Mouse (Mus musculus) lung, postnatal 0 days (tissue): ENCODE data around the gene Cnbd2. TPM values are rescaled to one million over a fixed set of nuclear protein-coding genes. Genes with fewer than 3 reads are reported as not detected.
A peak's percentile ranks its signal among the peaks of the same experiment; 100 is the strongest.

ENCODE experiments used
- ATAC-seq: fragments of 200-750 bp; cut with Nextera tagmentation; 2 replicates; pipeline ENCODE4 v1.8.0; 2017; ENCODE audit warnings: moderate library complexity
- DNase-seq: peaks from one replicate; pipeline ENCODE4 v3.0.0-alpha.2; 2016; ENCODE audit warnings: low spot score
- H3K27ac ChIP-seq: fragments of 300-500 bp; sonication (generic); 2 replicates; pipeline ENCODE4 v1.5.1; 2014; ENCODE audit warnings: antibody characterized with exemption, mild to moderate bottlenecking, low read length, mixed read lengths
- H3K27me3 ChIP-seq: fragments of 300-500 bp; sonication (generic); replicated peaks from 2 replicates; pipeline ENCODE4 v1.6.1; 2014; ENCODE audit warnings: low read length, mixed read lengths; ENCODE audit not compliant: insufficient read depth
- H3K36me3 ChIP-seq: fragments of 300-500 bp; sonication (generic); 2 replicates; pipeline ENCODE4 v1.6.1; 2014; ENCODE audit warnings: low read length, mixed read lengths; ENCODE audit not compliant: insufficient read depth
- H3K4me1 ChIP-seq: fragments of 300-500 bp; sonication (generic); 2 replicates; pipeline ENCODE4 v1.6.1; 2014; ENCODE audit warnings: antibody characterized with exemption, low read depth, low read length, mixed read lengths; ENCODE audit not compliant: insufficient read depth
- H3K4me2 ChIP-seq: fragments of 300-500 bp; sonication (generic); replicated peaks from 2 replicates; pipeline ENCODE4 v1.6.1; 2014; ENCODE audit warnings: low read depth, mild to moderate bottlenecking, low read length, moderate library complexity, mixed read lengths
- H3K4me3 ChIP-seq: fragments of 300-500 bp; sonication (generic); 2 replicates; pipeline ENCODE4 v1.5.1; 2014; ENCODE audit warnings: low read depth, low read length
- H3K9ac ChIP-seq: fragments of 300-500 bp; sonication (generic); replicated peaks from 2 replicates; pipeline ENCODE4 v1.6.1; 2014; ENCODE audit warnings: low read depth, mild to moderate bottlenecking
- H3K9me3 ChIP-seq: fragments of 300-500 bp; sonication (generic); 2 replicates; pipeline ENCODE4 v1.6.1; 2016; ENCODE audit warnings: low read length, mixed read lengths
- CTCF ChIP-seq: IDR thresholded peaks from 2 replicates; pipeline ENCODE4 v1.5.1; 2016; ENCODE audit warnings: antibody characterized with exemption, mild to moderate bottlenecking
- EP300 ChIP-seq: IDR thresholded peaks from 2 replicates; pipeline ENCODE4 v1.6.1; 2016; ENCODE audit warnings: antibody characterized with exemption, mild to moderate bottlenecking, control low read depth
- WGBS: fragments of 180-500 bp; shearing (Covaris S2); extraction: QIAGEN DNeasy Blood & Tissue Kit; methylation state at CpG from one replicate; pipeline ENCODE4 v1.1.7; 2014; 5-methylcytosine and 5-hydroxymethylcytosine counted together
- polyA plus RNA-seq: library from polyadenylated mRNA; unstranded; fragments of >200 nt; fragmentation: Nextera tagmentation; extraction: Ambion mirVana; gene quantifications from 2 replicates; pipeline ENCODE4 v1.2.1, GENCODE M21; 2015

The Cnbd2 gene
- polyA plus RNA-seq, 1 experiment from 2014 or later: 6.8 TPM

DNA sequence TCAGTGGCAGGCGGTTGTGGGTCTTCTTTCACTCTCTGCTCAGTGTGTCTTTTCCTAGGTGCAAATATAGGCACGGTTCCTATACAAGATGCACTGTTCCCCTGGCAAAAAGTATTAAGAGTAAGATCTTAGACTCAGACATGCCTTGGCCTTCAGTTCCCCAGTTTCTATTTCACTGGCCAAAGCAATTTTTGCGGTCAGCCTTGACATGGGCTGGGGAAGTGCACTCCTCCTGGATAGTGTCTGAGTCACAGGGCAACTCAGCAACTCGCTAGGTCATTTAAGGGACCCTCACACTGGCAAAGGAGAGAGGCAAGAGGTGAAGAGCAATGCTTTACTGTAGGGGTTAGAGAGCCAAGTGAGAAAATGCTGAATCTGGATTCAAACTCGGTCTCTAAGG, 103.6 kb downstream of the Cnbd2 start:
- DNase-seq (no peak), ATAC-seq (no peak)
- TF ChIP-seq CTCF: no peak
- no peak for TF ChIP-seq EP300
- Histone ChIP-seq H3K4me2 (no peak overlapping the region), H3K36me3 (no peaks in the 10 kb centered on the region), H3K4me3 (no peak overlapping the region), H3K27me3 (no peaks in the 10 kb centered on the region; the same call in 1 of the 2 replicates), H3K27ac (no peak overlapping the region), H3K4me1 (no peaks in the 10 kb centered on the region), H3K9me3 (no peaks in the 10 kb centered on the region), H3K9ac (no peak overlapping the region)
- WGBS: 69% methylated on average over 5 of the region's 5 CpGs

- peak; percentile 83 for DNase-seq
- 40% methylated on average over 1 of the region's 1 CpGs for WGBS
- no peaks in the 10 kb centered on the region for H3K36me3 ChIP-seq
- ATAC-seq: no peak
- H3K4me1 ChIP-seq: 0 out of 2 replicates have a peak, but pooled peaks cover under 1% of the 10 kb centered on the region
- H3K4me3 ChIP-seq: no peak overlapping the region
- H3K9me3 ChIP-seq: no peaks in the 10 kb centered on the region
- H3K27me3 ChIP-seq: peaks cover 10% of the 10 kb centered on the region; the same call in 1 of the 2 replicates
- H3K4me2 ChIP-seq: no peak overlapping the region
- H3K9ac ChIP-seq: no peak overlapping the region
- H3K27ac ChIP-seq: peak overlapping the region; percentile 20; the same call in 1 of the 2 replicates
- TF ChIP-seq CTCF (no peak), EP300 (peak; percentile 45)
These were observed 105.1 kb downstream of the Cnbd2 start for GRCm38 (mm10) chr2:156417194-156417593.

DNA sequence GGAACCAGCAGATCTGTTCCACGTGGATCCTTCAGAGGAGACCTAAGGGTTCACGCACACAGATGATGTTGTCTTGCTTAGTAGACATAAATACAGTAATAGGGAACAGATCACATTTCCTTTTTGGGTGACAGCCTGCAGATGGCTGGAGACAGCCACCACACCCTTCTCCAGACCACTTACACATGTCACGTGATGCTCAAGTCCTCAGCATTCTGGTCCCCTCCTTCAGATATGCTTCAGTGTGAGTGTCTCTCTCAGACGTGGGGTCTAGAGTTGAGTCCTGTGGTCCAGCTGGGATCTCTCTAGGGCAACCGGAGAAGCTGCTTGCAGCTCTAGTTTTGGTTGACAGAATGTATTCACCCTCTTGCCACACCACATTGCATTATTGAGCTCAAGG, 106.4 kb downstream of the Cnbd2 start:
- DNase-seq (peak; percentile 40), ATAC-seq (no peak)
- no peak overlapping the region for H3K9ac ChIP-seq
- H3K36me3 ChIP-seq: no peaks in the 10 kb centered on the region
- no peak overlapping the region for H3K4me3 ChIP-seq
- WGBS: 62% methylated on average over 5 of the region's 5 CpGs
- peaks cover 10% of the 10 kb centered on the region; the same call in 1 of the 2 replicates for H3K27me3 ChIP-seq
- H3K4me2 ChIP-seq: no peak overlapping the region
- no peaks in the 10 kb centered on the region for H3K9me3 ChIP-seq
- TF ChIP-seq CTCF (no peak), EP300 (no peak)
- H3K27ac ChIP-seq: no peak overlapping the region
- H3K4me1 ChIP-seq: 0 out of 2 replicates have a peak, but pooled peaks cover 6% of the 10 kb centered on the region

- H3K36me3 ChIP-seq: no peaks in the 10 kb centered on the region
- H3K27me3 ChIP-seq: peaks cover 10% of the 10 kb centered on the region; the same call in 1 of the 2 replicates
- H3K4me1 ChIP-seq: 0 out of 2 replicates have a peak, but pooled peaks cover 6% of the 10 kb centered on the region
- H3K9ac ChIP-seq: peak overlapping the region; percentile 56
- TF ChIP-seq CTCF (no peak), EP300 (no peak)
- H3K4me3 ChIP-seq: peak overlapping the region; percentile 54
- H3K27ac ChIP-seq: peak overlapping the region; percentile 68; the same call in 1 of the 2 replicates
- no peaks in the 10 kb centered on the region for H3K9me3 ChIP-seq
- WGBS: 16% methylated on average over 14 of the region's 14 CpGs
- H3K4me2 ChIP-seq: peak overlapping the region; percentile 96
- DNase-seq (no peak), ATAC-seq (0 out of 2 replicates have a peak, but pooled peaks have one; percentile 3)
These were observed 108.2 kb downstream of the Cnbd2 start for GRCm38 (mm10) chr2:156420327-156420693.

GRCm38 (mm10) chr2:156420694-156421380, 108.7 kb downstream of the Cnbd2 start, which contains the start of gene Epb41l1:
Gene Epb41l1, plus strand, starts transcription at chr2:156420909.
- peak; percentile 81 for DNase-seq
- Histone ChIP-seq H3K27ac (peak within 1 kb of the TSS; percentile 68), H3K27me3 (peaks cover 10% of the 10 kb centered on the region; the same call in 1 of the 2 replicates), H3K4me3 (peak within 1 kb of the TSS; percentile 54), H3K4me1 (0 out of 2 replicates have a peak, but pooled peaks cover 6% of the 10 kb centered on the region), H3K36me3 (no peaks in the 10 kb centered on the region), H3K4me2 (peak within 1 kb of the TSS; percentile 96), H3K9ac (peak within 1 kb of the TSS; percentile 56), H3K9me3 (no peaks in the 10 kb centered on the region)
- TF ChIP-seq CTCF: peak; percentile 32
- no peak for TF ChIP-seq EP300
- 4% methylated on average over 46 of the region's 76 CpGs for WGBS
- ATAC-seq: peak; percentile 80

GRCm38 (mm10) chr2:156421381-156422110, 109.4 kb downstream of the Cnbd2 start:
- Histone ChIP-seq H3K27ac (peak overlapping the region; percentile 68), H3K9me3 (no peaks in the 10 kb centered on the region), H3K27me3 (peaks cover 10% of the 10 kb centered on the region; the same call in 1 of the 2 replicates), H3K4me2 (peak overlapping the region; percentile 96), H3K4me3 (peak overlapping the region; percentile 54), H3K4me1 (0 out of 2 replicates have a peak, but pooled peaks cover 6% of the 10 kb centered on the region), H3K9ac (peak overlapping the region; percentile 56; the same call in 1 of the 2 replicates), H3K36me3 (no peaks in the 10 kb centered on the region)
- DNase-seq: peak; percentile 53
- TF ChIP-seq EP300 (no peak), CTCF (no peak)
- WGBS: under 1% methylated on average over 35 of the region's 36 CpGs
- ATAC-seq: peak; percentile 40
